Mouse (Mus musculus) left cerebral cortex, adult 8-10 months (tissue): ENCODE data around the gene Gas2l1. TPM values are rescaled to one million over a fixed set of nuclear protein-coding genes. Genes with fewer than 3 reads are reported as not detected.

ENCODE experiments used
- DNase-seq, 2 experiments: peaks; one replicate each; pipeline ENCODE4 v3.0.0; 2022; ENCODE audit warnings: low spot score in 2 of 2
- total RNA-seq, 4 experiments: library from RNA; stranded (reverse); gene quantifications; 2 replicates each; pipeline ENCODE4 v1.2.4; 2022

Gas2l1 gene
- total RNA-seq, 4 experiments from 2014 or later: 71.8 to 78.4 (median 75.3) TPM

- DNase-seq: peak in 1 of 2 experiments; percentile 33
Measured at GRCm38 (mm10) chr11:5064282-5065055, 658 bp downstream of the Gas2l1 start.

- no peak for DNase-seq
Measured at GRCm38 (mm10) chr11:5063561-5064281, 1.4 kb downstream of the Gas2l1 start.

GRCm38 (mm10) chr11:5062860-5063505 is 2.1 kb downstream of the Gas2l1 start:
- DNase-seq: peak in 1 of 2 experiments; percentile 29

GRCm38 (mm10) chr11:5062326-5062725 is 2.8 kb downstream of the Gas2l1 start:
- peak in 1 of 2 experiments; percentile 64 for DNase-seq

GRCm38 (mm10) chr11:5061413-5062139 is 3.6 kb downstream of the Gas2l1 start:
- DNase-seq: peak; percentile 95

- peak in 1 of 2 experiments; percentile 40 for DNase-seq
Measured at GRCm38 (mm10) chr11:5060756-5061412, 4.2 kb downstream of the Gas2l1 start.

GRCm38 (mm10) chr11:5059704-5060156 is 5.4 kb downstream of the Gas2l1 start:
- DNase-seq: peak in 1 of 2 experiments; percentile 55

GRCm38 (mm10) chr11:5059230-5059629 is 5.9 kb downstream of the Gas2l1 start:
- DNase-seq: peak in 1 of 2 experiments; percentile 26

GRCm38 (mm10) chr11:5058783-5059182 is 6.3 kb downstream of the Gas2l1 start:
- peak in 1 of 2 experiments; percentile 22 for DNase-seq

- DNase-seq: peak in 1 of 2 experiments; percentile 39
Measured at GRCm38 (mm10) chr11:5057856-5058641, 7.1 kb downstream of the Gas2l1 start, which contains the start of gene Rasl10a. TSS of gene Rasl10a (plus strand) at chr11:5058128.

GRCm38 (mm10) chr11:5057541-5057855 is 7.6 kb downstream of the Gas2l1 start:
- no peak for DNase-seq

GRCm38 (mm10) chr11:5057064-5057463 is 8.1 kb downstream of the Gas2l1 start:
- no peak for DNase-seq

- DNase-seq: no peak
Measured at GRCm38 (mm10) chr11:5055945-5056938, 8.9 kb downstream of the Gas2l1 start.

GRCm38 (mm10) chr11:5054874-5055273 is 10.3 kb downstream of the Gas2l1 start:
- DNase-seq: no peak

GRCm38 (mm10) chr11:5054151-5054550 is 11.0 kb downstream of the Gas2l1 start:
- DNase-seq: no peak

- DNase-seq: peak in 1 of 2 experiments; percentile 86
Measured at GRCm38 (mm10) chr11:5052200-5052854, 12.8 kb downstream of the Gas2l1 start.

GRCm38 (mm10) chr11:5051629-5052028 is 13.5 kb downstream of the Gas2l1 start:
- no peak for DNase-seq

GRCm38 (mm10) chr11:5046321-5046926 is 18.7 kb downstream of the Gas2l1 start:
- DNase-seq: peak in 1 of 2 experiments; percentile 63
